Mouse (Mus musculus): Measurements from ENCODE around the gene Timp2. TPM values are rescaled to one million over a fixed set of nuclear protein-coding genes. Genes with fewer than 3 reads are reported as not detected.

Gene Timp2
- polyA plus RNA-seq, 1 experiment from 2014 or later = 102 TPM

Other genes starting within 250 kb of the Timp2 start
- 0.20 and 0.23 TPM in 2 replicates for gene Dnah17, start 225.1 kb downstream of the Timp2 start, polyA plus RNA-seq (2014; fragmentation: Nextera tagmentation; extraction: Ambion mirVana)
- gene Cyth1, start 107.1 kb downstream of the Timp2 start, polyA plus RNA-seq (2014; fragmentation: Nextera tagmentation; extraction: Ambion mirVana) = 11.4 and 12.4 TPM in 2 replicates
- 12.2 and 18.1 TPM in 2 replicates for gene Usp36, start 65.5 kb downstream of the Timp2 start, polyA plus RNA-seq (2014; fragmentation: Nextera tagmentation; extraction: Ambion mirVana)
- 0.41 and 0.42 TPM in 2 replicates for gene Cep295nl, start 13.2 kb downstream of the Timp2 start, polyA plus RNA-seq (2014; fragmentation: Nextera tagmentation; extraction: Ambion mirVana)
- 11.8 and 13.0 TPM in 2 replicates for gene Lgals3bp, start 46.4 kb upstream of the Timp2 start, polyA plus RNA-seq (2014; fragmentation: Nextera tagmentation; extraction: Ambion mirVana)
- gene Cant1, start 63.3 kb upstream of the Timp2 start, polyA plus RNA-seq (2014; fragmentation: Nextera tagmentation; extraction: Ambion mirVana) = 19.0 and 24.1 TPM in 2 replicates
- gene C1qtnf1, start 72.5 kb upstream of the Timp2 start, polyA plus RNA-seq (2014; fragmentation: Nextera tagmentation; extraction: Ambion mirVana) = 2.8 and 4.0 TPM in 2 replicates
- gene Engase, start 121.1 kb upstream of the Timp2 start, polyA plus RNA-seq (2014; fragmentation: Nextera tagmentation; extraction: Ambion mirVana) = 3.9 and 9.7 TPM in 2 replicates